Mouse (Mus musculus): ENCODE data around the gene Polr2h. TPM values are rescaled to one million over a fixed set of nuclear protein-coding genes. Genes with fewer than 3 reads are reported as not detected.

The Polr2h gene
- total and polyA plus RNA-seq, 3 experiments = 117 to 183 (median 157) TPM

- dilution Hi-C loops (cut with MboI; ENCODE audit: extremely low pct_ligation_motif_present, extremely low pct_unique_long_range_greater_than_20kb, low sequenced_read_pairs) (no loop called here), in situ Hi-C loops (cut with MboI; ENCODE audit: low pct_ligation_motif_present, low pct_unique_long_range_greater_than_20kb, low sequenced_read_pairs) (loop anchor here (10.0 kb wide), 1 partner anchor 458 kb away; no protein-coding TSS in a partner anchor)
- Histone ChIP-seq H3K4me1 (ENCODE audit: control insufficient read depth in 1 of 2, insufficient read depth in 2 of 2) (peaks cover 0 to 11% of the 10 kb centered on the region in 2 experiments; a peak in 2 of 4 replicates), H3K4me2 (ENCODE audit: insufficient read depth, low read depth, poor library complexity, severe bottlenecking) (no peak overlapping the region), H3K9me3 (replicated peaks; ENCODE audit: low read length) (no peaks in the 10 kb centered on the region), H3K9ac (ENCODE audit: insufficient read depth, low read depth) (no peak overlapping the region), H3K27me3 (replicated peaks) (peaks cover 11% of the 10 kb centered on the region), H3K79me2 (replicated peaks; ENCODE audit: control insufficient read depth, extremely low read depth, insufficient read depth, poor library complexity, severe bottlenecking) (no peaks in the 10 kb centered on the region), H3K27ac (ENCODE audit: insufficient read depth, low read depth) (no peak overlapping the region), H3K36me3 (replicated peaks in 1 of 2; ENCODE audit: control insufficient read depth in 1 of 2, insufficient read depth in 1 of 2, low read length in 1 of 2) (peaks cover 12 to 22% of the 10 kb centered on the region in 2 experiments), H3K4me3 (replicated peaks in 1 of 3; ENCODE audit: low read depth in 2 of 3, low read length in 2 of 3, poor library complexity in 1 of 3) (no peak overlapping the region)
- DNase-seq (ENCODE audit: extremely low read depth) = no peak
- TF ChIP-seq GABPA (IDR thresholded peaks at IDR 0.05; ENCODE audit: insufficient replicate concordance, low read depth, low read length) (no peak), ZNF384 (IDR thresholded peaks at IDR 0.05; ENCODE audit: low read depth, low read length) (no peak)
Observed at GRCm38 (mm10) chr16:20726384-20726783, 8.9 kb downstream of the Polr2h start.

- peaks cover 0 to under 1% of the 10 kb centered on the region in 2 experiments for H3K36me3 ChIP-seq (replicated peaks in 1 of 2; ENCODE audit: control insufficient read depth in 1 of 2, insufficient read depth in 1 of 2, low read length in 1 of 2)
- no peak for DNase-seq (ENCODE audit: extremely low read depth)
- dilution Hi-C loops (cut with MboI; ENCODE audit: extremely low pct_ligation_motif_present, extremely low pct_unique_long_range_greater_than_20kb, low sequenced_read_pairs) = no loop called here
- peaks cover 8% of the 10 kb centered on the region for H3K9me3 ChIP-seq (replicated peaks; ENCODE audit: low read length)
- H3K9ac ChIP-seq (ENCODE audit: insufficient read depth, low read depth) = no peak overlapping the region
- in situ Hi-C loops (cut with MboI; ENCODE audit: low pct_ligation_motif_present, low pct_unique_long_range_greater_than_20kb, low sequenced_read_pairs) = no loop called here
- no peaks in the 10 kb centered on the region for H3K79me2 ChIP-seq (replicated peaks; ENCODE audit: control insufficient read depth, extremely low read depth, insufficient read depth, poor library complexity, severe bottlenecking)
- H3K4me3 ChIP-seq (replicated peaks in 1 of 3; ENCODE audit: low read depth in 2 of 3, low read length in 2 of 3, poor library complexity in 1 of 3) = peak overlapping the region in 2 of 3 experiments; percentile 2 to 32
- TF ChIP-seq CHD1 (IDR thresholded peaks at IDR 0.05; ENCODE audit: low read depth, low read length) = no peak
- no peak for TF ChIP-seq MEF2A (IDR thresholded peaks at IDR 0.05; ENCODE audit: borderline replicate concordance, low read depth, low read length)
- no peak for TF ChIP-seq UBTF (IDR thresholded peaks at IDR 0.05; ENCODE audit: low read depth, low read length)
- no peak for TF ChIP-seq CHD2 (IDR thresholded peaks at IDR 0.05; ENCODE audit: low read length)
- TF ChIP-seq ZNF384 (IDR thresholded peaks at IDR 0.05; ENCODE audit: low read depth, low read length) = no peak
- no peak for TF ChIP-seq SMC3 (IDR thresholded peaks at IDR 0.05; ENCODE audit: low read depth, low read length)
- no peak for TF ChIP-seq GABPA (IDR thresholded peaks at IDR 0.05; ENCODE audit: insufficient replicate concordance, low read depth, low read length)
- TF ChIP-seq USF1 (IDR thresholded peaks at IDR 0.05; ENCODE audit: low read depth, low read length) = no peak
- no peak for TF ChIP-seq ETS1 (conservative IDR thresholded peaks at IDR 0.05; ENCODE audit: low read depth, low read length)
- no peak for TF ChIP-seq TCF12 (IDR thresholded peaks at IDR 0.05; ENCODE audit: low read depth, low read length)
- no peak for TF ChIP-seq PAX5 (IDR thresholded peaks at IDR 0.05; ENCODE audit: low read length)
- no peak for TF ChIP-seq MYC (IDR thresholded peaks at IDR 0.05; ENCODE audit: low read depth, low read length)
- no peak for TF ChIP-seq IRF4 (IDR thresholded peaks at IDR 0.05; ENCODE audit: low read depth, low read length)
- no peak for TF ChIP-seq ZMIZ1 (IDR thresholded peaks at IDR 0.05; ENCODE audit: low read depth, low read length)
- TF ChIP-seq ZC3H11A (IDR thresholded peaks at IDR 0.05; ENCODE audit: low read depth, low read length) = no peak
- no peak for TF ChIP-seq ZKSCAN1 (IDR thresholded peaks at IDR 0.05; ENCODE audit: borderline replicate concordance, low read depth, low read length)
- TF ChIP-seq MXI1 (IDR thresholded peaks at IDR 0.05; ENCODE audit: low read depth, low read length) = no peak
- no peak for TF ChIP-seq NELFE (IDR thresholded peaks at IDR 0.05; ENCODE audit: low read depth, low read length)
- TF ChIP-seq E2F4 (IDR thresholded peaks at IDR 0.05; ENCODE audit: insufficient replicate concordance, low read depth, low read length) = no peak
- peaks cover 31% of the 10 kb centered on the region for H3K27me3 ChIP-seq (replicated peaks)
- peaks cover 0 to 6% of the 10 kb centered on the region in 2 experiments; a peak in 2 of 4 replicates for H3K4me1 ChIP-seq (ENCODE audit: control insufficient read depth in 1 of 2, insufficient read depth in 2 of 2)
- H3K4me2 ChIP-seq (ENCODE audit: insufficient read depth, low read depth, poor library complexity, severe bottlenecking) = no peak overlapping the region
- H3K27ac ChIP-seq (ENCODE audit: insufficient read depth, low read depth) = no peak overlapping the region
Observed at GRCm38 (mm10) chr16:20730293-20730711, 12.8 kb downstream of the Polr2h start.
